Mouse (Mus musculus): ENCODE measurements around the gene Hid1.

The Hid1 gene

DNA sequence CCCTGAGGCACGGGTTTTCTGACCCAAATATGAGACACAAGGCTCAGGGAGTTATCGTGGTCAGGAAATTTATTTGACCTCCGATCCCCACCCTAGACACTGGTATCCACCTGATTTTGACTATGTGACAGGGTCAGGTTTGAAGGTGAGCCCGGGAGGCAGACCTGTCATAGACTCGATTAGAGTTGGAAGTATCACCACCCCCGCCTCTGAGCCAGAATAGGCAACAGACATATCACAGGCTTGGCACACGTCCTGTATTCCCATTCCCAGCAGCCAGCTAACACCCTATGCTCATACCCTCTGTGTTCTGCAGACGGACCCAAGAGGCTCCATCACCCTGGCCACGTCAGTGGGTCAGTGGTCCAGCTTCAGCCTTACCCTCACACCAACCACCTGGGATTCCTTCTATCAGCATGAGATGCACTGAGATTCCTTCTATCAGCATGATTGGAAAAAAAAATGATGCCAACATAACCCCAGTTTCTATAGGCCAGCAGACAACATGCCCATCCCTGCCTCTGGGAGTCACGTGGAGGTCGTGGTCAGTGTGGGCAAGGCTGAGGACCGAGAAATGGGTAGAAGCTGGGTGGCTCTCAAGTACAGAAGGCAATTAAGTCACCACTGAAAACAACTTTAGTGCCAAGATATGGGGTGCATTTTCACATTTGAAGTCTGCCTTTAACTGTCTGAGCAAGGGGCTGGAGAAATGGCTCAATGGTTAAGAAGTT lies 7.3 kb upstream of the Hid1 start:
- 36% methylated on average over 12 of the region's 12 CpGs for WGBS

DNA sequence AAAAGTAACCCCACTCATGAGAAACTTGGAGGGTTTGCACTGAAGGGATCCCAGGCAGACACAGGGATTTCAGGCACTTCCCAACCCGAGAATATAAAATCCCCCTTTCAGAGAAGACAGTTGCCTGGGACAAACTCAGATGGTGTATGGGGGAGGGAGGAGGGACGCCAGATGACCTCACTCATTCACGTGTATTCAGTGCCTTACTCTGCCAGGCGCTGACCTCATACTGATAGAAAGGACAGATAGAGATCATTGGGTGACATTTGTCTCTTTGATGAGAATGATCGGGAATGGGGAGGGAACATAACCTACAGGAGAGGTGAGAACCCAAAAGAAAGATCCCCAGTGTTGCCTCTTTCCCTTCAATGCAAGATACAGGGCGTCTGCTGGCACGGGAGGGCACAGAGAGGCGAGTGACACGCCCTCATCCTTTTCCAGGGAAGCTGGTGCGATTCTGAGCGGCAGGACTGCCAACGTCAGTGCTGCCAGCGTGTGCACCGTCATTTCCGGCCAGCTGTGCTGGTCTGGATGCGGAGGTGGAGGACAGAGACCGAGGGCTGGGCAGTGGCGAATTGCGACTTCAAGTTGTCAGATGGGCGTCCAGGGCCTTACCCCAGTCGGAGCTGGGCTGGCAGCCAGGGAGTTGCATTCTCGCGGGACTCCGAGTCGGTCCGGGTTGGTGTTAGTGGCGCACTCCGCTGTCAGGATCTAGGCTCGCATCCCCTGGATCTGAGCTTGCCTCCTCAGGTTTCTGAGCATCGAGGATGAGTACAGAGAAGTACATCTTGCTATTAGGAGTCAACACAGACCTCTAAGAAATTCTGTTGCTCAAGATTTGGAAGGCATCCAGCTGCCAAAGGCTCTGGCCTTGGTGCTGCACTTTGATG lies 6.5 kb upstream of the Hid1 start:
- under 1% methylated on average over 30 of the region's 30 CpGs for WGBS

DNA sequence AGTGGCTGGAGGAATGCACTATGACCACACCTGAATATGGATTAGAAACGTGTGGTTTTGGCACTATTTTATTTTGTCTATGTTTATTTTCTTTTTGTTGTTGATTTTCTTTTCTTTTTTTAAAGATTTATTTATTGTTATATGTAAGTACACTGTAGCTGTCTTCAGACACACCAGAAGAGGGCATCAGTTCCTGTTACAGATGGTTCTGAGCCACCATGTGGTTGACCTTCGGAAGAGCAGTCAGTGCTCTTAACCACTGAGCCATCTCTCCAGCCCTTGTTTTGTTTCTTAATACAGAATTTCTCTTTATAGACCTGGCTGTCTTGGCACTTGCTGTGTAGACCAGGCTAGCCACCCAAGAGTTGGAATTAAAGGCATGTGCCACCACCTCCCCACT lies 5.2 kb upstream of the Hid1 start:
- 62% methylated on average over 2 of the region's 2 CpGs for WGBS

DNA sequence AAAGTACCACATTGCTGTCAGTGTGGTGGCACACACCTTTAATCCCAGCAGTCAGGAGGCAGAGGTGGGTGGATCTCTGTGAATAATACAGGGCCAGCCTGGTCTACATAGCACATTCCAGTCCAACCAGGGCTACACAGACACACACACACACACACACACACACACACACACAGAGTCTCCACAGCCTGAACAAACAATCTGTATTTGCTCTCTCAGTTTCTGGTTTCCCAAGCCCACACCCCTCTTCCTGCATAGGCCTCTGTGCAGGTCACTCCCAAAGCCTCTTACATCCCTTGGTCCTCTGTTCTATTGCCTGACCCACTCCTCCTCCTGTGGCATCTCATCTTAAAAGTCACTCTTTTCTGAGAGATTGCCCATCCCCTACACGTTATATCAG lies 4.5 kb upstream of the Hid1 start:
- 86% methylated on average over 1 of the region's 1 CpGs for whole genome bisulfite sequencing

DNA sequence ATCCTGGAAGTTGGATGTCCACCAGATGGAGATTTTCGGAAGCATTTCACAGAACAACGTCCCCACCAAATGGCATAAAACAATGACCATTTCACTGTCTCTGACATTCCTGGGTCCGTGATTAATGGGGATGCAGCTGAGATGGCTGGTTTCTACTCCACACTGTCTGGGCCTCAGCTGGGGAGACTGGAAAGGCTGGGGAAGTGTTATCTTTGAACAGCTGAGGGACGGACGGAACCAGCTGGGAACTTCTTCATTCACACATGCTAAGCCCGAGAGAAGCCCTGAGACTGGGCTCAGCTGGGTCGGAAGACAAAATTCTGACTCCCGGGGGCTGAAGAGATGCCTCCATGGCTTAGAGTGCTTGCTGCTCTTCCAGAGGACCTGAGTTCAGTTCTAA lies 3.8 kb upstream of the Hid1 start:
- 73% methylated on average over 8 of the region's 8 CpGs for WGBS

DNA sequence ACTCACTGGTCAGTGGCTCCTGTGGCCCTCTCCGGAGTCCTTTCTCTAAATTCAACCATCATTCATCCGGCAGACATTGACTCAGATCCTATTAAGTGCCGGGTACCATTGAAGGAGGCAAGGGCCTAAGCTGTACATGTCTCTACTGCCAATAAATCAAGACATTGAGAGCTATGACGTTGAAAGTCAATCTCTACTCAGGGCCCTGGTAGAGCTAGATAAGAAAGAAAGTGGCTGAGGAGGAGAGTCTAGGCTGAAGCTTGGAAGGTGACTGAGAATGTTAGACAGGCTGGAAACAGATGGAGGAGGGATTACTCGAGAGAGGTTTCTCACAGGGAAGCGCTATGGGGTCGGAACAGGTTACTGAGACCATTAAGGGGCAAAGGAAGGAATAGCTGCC lies 2.8 kb upstream of the Hid1 start:
- 84% methylated on average over 7 of the region's 7 CpGs for WGBS

DNA sequence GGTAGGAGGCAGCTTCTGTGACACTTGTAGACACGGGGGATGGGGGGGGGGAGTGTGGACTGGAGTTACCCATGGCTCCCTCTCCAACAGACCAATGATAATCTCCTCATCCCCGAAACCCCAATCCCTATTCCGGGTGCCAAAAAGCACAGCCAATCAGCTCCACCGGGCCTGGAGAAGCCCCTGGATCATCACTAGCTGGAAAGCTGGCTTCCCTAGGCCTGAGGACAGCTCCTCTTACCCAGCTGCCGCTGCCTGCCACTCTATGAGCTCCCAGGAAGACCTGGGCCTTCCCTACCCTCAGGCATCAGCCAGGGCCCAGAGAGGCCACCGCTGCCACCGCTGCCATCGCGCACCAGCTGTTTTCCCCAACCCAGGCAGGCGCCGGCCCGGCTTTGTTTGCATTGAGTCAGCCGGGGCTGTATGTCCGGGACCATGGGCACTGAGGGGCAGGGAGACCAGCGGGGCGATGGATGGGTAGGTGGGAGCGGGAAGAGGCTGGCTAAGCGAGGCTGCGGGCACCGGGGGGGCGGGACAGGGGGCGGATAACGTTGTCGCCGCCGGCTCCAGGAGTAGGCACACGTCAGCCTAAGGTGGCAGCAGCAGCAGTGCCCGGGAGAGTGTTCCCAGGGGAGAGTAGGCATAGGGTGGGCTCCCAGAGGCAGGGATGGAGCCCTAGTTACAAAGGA lies 706 bp downstream of the Hid1 start:
- 2% methylated on average over 28 of the region's 28 CpGs for WGBS

DNA sequence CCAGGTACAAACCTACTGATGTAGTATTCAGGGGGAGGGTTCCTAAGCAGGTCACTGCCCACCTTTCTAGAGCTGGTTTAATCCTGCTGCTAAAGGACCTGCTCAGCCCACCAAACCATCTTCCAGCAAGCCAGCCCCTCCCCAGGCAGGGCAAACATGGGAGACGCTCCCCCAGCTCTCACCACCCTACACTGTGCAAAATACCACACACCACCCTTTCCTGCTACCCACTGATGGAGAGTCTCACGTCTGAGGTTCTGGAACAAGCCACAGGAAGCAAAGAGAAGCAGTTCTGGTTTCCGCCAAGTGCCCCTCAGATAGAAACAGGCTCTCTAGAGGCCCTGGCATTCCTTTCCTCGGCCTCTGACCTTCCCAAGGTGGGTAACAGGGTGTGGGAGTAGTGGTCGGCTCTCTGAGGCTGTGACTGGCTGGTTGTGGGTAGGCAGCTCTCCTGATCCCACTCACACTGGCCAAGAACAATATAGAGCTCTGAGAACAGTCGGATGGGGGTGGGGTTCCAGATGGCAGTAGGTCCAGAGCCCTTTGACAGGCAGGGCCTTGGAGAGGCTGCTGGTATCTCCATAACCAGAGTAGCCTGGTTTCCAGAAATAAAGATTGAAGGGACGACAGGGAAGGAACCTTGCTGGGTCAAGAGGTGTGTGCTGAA lies 1.4 kb downstream of the Hid1 start:
- 31% methylated on average over 7 of the region's 7 CpGs for WGBS

DNA sequence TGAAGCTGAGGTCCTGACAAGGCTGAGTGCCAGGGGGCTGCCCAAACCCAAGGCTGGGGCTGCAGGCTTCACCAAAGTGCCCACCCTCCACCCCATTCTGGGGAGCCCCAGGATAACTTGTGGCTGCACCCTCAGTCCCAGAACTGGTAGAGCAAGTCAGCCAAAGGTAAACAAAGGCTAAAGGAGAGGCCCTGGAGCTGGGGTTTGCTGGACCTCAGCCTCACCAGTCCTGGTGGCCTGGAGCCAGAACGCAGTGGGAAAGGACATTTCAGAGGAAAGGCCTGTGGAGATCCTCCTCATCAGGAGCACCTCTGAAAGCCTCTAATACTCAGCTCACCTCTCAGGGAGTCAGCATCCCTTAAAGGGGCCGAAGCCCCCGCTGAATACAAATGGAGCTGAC lies 3.4 kb downstream of the Hid1 start:
- WGBS = 73% methylated on average over 3 of the region's 3 CpGs

DNA sequence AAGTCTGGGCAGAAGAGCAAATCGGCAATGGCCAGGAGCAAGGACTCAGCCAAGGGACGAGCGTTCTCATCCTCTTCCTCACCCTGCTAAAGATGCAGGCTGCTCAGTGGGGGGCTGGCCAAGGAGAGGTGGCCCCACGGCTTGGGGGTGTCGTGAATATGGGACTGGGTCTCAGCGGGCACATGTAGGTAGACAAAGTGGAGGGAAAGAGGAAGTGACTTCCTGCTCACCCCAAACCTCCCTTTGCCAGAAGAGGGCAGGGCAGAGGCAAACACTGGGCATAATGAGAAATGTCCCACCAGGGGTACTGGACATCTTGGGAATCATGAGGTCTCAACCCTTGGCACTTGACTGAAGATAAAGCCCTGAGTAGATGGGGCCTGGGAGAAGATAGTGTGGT lies 7.8 kb downstream of the Hid1 start:
- WGBS = 49% methylated on average over 6 of the region's 6 CpGs

DNA sequence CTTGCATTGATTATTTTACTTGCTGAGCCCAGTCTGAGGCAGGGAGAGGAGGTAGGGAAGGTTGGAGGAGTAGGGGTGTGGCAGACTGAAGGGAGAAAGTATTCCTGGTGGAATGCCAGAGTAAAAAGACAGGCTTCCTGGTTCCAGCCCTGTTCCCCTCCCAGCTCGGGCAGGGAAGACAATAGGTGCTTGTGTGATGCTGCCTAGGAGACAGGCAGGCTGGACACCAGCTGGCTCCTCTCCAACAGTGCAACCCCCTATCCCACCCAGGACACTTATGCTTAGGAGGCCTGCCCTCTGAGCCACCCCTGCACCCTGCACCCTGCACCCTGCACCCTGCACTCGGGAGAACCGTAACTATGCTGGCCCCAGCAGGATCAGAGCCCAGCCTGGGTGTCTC lies 8.3 kb downstream of the Hid1 start:
- WGBS = 34% methylated on average over 3 of the region's 3 CpGs

DNA sequence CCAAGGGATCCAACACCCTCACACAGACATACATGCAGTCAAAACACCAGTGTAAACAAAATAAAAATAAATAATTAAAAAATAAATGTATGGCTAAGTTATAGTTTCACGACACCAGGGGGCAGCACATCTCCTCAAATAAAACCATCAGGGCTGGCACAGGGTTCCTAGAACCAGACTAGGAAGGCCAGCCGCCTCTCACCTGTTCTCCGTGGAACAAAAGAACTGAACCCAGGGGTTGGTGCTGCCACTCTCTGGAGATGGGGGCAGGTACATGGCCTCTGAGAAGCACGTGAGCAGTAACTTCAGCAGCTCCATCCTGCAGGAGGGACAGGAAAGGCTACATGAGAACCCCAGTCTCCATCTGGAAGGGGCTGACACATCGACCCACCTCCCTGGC lies 9.1 kb downstream of the Hid1 start:
- WGBS = 15% methylated on average over 5 of the region's 5 CpGs

DNA sequence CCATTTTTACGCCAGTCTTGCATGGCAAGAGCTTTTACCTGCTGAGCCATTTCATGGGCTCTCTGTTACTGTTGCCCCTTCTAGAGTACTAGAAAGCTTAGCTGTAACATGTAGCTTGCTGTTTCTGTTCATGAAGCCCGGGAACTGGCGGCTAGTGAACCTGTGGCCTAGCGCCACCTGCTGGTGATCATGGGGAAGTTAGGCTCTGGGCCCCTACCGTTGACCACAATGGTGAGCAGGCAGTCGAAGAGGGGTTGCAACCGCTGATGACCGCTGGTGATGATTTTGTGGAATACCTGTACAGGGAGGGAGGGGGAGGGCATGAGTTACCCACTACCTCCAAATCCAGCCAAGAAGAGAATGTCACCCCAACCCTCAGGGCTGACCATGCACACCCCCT lies 13.4 kb downstream of the Hid1 start:
- 11% methylated on average over 8 of the region's 8 CpGs for WGBS

DNA sequence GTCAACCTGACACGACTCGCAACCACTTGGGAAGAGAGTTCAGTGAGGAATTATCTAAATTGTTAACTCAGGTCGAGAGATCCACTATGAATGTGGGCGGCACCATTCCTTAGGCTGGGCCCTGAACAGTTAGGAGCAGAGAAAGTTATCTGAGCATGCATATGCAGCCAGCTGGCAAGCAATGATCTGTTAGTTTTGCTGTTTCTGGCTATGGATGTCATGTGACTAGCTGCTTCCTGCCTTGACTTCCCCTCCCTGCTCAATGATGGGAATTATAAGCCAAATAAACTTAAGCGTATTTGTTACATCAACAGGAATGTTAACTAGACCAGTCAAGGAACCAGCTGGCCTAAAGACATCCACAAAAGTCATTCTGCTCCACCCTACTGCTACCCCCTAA lies 14.2 kb downstream of the Hid1 start:
- WGBS = 93% methylated on average over 5 of the region's 5 CpGs

DNA sequence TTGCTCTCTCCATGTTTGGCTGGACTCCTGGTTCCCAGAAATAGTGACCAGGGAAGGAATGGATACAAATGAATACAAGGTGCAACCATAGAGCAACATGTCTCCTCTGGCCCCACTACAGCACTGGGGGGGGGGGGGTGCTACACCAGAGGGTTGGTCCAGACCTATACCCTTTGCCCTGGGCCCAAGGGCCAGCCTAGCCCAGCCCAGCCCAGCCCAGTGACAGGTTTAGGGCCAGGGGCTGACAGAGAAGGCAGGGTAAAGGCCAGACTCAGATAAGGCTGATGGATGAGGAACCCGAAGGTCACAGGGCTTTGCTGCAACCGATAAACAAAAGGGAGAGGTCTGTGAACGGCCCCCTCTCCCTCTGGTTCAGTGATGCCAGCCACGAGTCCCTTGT lies 17.6 kb downstream of the Hid1 start:
- 80% methylated on average over 4 of the region's 4 CpGs for WGBS

DNA sequence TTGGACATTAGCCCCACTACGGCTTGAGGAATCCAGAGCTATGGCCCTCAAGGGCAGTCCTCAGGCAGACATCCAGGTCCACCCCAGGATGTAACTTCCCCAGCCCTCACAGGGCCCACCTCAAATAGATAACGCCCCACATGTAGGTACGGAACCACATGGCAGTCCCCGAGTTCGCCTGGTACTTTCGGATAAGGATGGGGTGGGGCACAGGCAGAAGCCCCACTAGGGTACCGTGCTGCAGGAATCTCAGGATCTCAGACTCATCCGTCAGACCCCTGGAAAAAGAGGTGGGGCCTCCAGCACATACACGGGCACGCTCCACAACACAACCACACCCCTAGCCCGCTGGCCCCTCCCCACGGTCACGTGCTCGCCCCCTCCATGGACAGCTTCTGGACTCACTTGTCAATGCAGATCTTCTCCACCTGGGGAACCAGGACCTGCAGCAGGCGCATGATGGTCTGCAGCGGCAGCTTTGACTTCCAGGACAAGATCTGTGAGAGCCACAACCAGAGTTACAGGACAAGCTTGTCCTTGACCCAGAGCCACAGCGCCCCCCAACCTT lies 18.8 kb downstream of the Hid1 start:
- WGBS = 69% methylated on average over 17 of the region's 17 CpGs

DNA sequence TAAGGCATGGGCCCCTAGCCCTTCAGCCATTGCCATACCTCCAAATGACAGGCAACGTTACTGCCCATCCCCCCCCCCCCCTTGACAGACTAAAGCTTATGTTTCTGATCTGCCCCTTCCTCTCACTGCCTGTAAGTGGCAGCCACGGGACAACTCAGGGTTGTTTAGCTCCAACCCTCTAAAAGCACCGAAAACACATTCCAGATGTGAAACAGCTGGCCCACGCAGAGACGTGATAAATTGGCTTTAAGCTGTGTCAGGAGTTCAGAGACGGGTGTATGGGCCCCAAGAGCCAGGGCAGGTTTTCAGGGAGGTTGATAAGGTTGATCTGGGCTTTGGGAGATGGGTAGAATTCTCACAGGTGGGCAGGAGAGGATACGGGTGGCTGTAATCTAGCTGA lies 22.0 kb downstream of the Hid1 start:
- 49% methylated on average over 7 of the region's 7 CpGs for WGBS

DNA sequence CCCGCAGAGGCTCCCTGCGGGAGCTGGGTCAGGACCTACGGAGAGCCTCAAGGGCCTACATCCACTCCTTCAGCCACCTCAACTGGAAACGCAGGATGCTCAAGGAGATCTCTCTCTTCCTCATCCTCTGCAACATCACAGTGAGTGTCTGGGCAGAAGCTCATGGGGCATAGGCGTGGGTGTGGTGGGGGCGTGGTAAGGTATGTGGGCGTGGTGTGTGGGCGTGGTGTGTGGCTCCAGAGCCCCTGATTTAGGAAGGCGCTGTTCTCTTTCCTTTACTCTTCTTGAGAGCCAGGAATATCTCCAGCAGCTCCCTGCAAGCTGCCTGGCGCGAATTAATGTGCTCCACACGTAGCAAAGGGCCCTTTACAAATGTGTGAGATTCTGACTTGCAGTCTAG lies 22.6 kb downstream of the Hid1 start:
- 26% methylated on average over 12 of the region's 12 CpGs for WGBS

DNA sequence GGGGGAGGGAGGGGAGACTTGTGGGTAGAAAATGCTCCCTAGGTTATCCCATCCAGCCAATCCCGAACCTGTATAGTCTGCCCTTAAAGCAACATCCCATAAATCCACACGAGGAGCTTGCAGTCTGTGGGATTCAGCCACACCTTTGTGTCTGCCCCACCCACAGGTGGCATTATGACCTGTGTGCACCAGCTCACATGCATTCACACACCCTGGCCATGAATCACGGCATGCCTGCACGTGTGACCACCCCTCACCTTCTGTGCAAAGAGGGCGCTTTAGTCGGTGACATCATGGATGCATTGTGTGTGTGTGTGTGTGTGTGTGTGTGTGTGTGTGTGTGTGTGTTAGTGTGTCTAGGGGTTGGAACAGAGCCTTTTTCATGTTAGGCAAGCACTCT lies 25.7 kb downstream of the Hid1 start:
- 73% methylated on average over 6 of the region's 6 CpGs for WGBS

DNA sequence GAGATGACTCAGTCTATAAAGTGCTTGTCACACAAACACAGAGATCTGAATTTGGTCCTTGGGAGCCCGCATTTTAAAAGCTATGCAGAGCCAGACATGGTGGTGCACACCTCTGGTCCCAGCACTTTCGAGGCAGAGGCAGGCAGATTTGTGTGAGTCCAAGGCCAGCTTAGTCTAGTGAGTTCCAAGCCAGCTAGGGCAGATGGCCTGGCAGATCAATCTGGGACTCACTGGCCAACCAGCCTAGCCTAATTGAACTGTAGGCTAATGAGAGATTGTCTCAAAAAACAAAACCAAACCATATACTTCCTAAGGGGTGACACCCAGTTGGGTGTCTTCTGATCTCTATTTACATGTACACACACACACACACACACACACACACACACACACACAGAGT lies 26.3 kb downstream of the Hid1 start:
- WGBS = 33% methylated on average over 2 of the region's 2 CpGs

DNA sequence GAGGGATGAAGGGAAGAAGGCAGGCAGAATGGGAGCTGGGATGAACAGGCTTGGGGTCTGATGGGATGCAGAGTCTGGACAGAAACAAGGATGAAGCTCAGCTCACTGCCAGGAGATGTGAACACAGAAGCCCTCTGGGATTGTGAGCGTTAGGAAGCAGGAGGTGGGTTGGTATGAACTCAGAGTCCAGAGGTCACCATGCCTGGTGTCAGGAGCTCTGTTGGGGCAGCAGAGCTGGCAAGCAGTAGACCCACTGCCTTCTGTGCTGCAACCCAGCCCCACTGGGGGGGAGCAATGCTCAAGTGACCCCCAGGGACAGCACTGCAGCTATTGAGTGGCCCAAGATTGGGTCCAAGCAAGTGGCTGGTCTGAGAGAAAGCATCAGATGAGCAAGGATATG lies 29.7 kb downstream of the Hid1 start:
- WGBS = 68% methylated on average over 1 of the region's 1 CpGs

DNA sequence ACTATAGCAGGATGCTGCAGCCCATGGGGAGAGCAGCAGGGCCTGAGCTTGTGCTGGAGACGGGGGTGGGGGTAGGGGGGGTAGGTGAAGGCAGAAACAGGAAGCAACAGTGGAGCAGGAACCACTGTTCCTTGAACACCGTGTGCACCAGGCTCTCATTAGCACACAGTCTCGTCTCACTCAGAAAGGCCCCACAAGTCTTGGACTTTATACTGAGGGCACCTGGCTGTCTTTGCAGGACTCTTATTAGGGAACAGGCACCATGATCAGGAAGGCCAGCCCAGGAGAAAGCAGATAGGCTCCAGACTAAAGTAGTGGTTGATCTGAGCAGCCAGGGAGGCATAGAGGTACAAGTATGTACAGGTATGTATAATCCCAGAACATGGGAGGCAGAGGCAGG lies 30.2 kb downstream of the Hid1 start:
- 62% methylated on average over 3 of the region's 3 CpGs for WGBS

All from cerebral cortex, adult 2 months (tissue).